Mouse (Mus musculus) erythroblast, embryonic 14.5 days (primary cell): ENCODE data around the gene Kbtbd12.

Experiments used
- GATA1 ChIP-seq: IDR thresholded peaks from 2 replicates; pipeline ENCODE4 v1.6.1; 2012; ENCODE audit warnings: low read length, inconsistent platforms, mixed read lengths
- TAL1 ChIP-seq: IDR thresholded peaks from 3 replicates; pipeline ENCODE4 v1.6.1; 2012; ENCODE audit warnings: low read length, inconsistent platforms, mixed read lengths

DNA sequence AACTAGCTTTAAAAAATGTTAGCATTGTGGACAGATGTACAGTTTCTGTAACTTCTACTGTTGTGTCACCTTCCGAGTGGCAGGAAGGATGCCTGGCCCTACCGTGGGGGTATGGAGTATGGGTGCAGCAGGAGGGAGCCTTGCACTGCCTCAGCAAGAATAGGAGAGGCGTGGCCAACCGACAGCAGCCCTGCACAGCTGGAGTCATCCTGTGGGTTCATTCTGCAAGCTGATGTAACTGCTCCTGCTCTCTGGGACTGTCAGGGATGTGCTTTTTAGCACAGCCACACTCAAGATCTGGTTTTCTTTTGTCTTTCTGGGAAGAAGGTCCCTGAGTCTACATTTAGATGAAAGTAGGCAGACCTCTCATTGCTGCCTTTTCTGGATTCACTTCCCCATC is 80.2 kb downstream of the Kbtbd12 start:
- TF ChIP-seq GATA1: no peak
- TF ChIP-seq TAL1: no peak
